Mouse (Mus musculus) embryonic fibroblast, embryonic 13.5 days (primary cell): ENCODE measurements around the gene Tubb5. TPM values are rescaled to one million over a fixed set of nuclear protein-coding genes. Genes with fewer than 3 reads are reported as not detected.
A peak's percentile ranks its signal among the peaks of the same experiment; 100 is the strongest.

Source experiments
- H3K27ac ChIP-seq: 2 replicates; pipeline ENCODE4 v1.5.1; 2012; ENCODE audit warnings: low read length, control low read depth, inconsistent platforms; ENCODE audit not compliant: insufficient read depth
- H3K4me1 ChIP-seq: 2 replicates; pipeline ENCODE4 v1.6.1; 2011; ENCODE audit warnings: low read length; ENCODE audit not compliant: control insufficient read depth, insufficient read depth
- H3K4me3 ChIP-seq: 2 replicates; pipeline ENCODE4 v1.5.1; 2011; ENCODE audit warnings: mild to moderate bottlenecking, control low read depth, low read length; ENCODE audit not compliant: insufficient read depth
- CTCF ChIP-seq: IDR thresholded peaks from 2 replicates; pipeline ENCODE4 v1.5.1; 2011; ENCODE audit warnings: mild to moderate bottlenecking, control low read depth, low read length, moderate library complexity, borderline replicate concordance; ENCODE audit not compliant: insufficient read depth
- POLR2A ChIP-seq: IDR thresholded peaks from 2 replicates; pipeline ENCODE4 v1.6.1; 2011; ENCODE audit warnings: low read depth, mild to moderate bottlenecking, control low read depth, low read length, moderate library complexity
- polyA plus RNA-seq: library from polyadenylated mRNA; stranded (reverse); fragments of >200 nt; gene quantifications from 2 replicates; pipeline ENCODE4 v1.2.4, GENCODE M21; 2011; ENCODE audit warnings: low read depth; ENCODE audit not compliant: missing spikeins, insufficient read length

Tubb5 gene
- polyA plus RNA-seq, 1 experiment: 947 TPM

DNA sequence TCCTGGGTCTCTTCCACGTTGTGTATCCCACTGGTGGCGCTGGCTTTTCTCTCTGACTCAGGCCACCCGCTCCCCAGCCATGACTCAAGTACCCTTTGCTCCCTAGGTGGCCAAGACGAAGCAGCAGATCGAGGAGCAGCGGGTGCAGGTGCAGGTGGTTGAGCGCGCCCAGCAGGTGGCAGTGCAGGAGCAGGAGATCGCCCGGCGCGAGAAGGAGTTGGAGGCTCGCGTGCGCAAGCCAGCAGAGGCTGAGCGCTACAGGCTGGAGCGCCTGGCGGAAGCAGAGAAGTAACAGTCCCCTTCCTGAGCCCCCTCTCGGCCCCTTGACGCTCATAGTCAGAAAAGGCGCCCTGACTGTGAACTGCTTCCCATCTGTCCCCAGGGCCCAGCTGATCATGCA, 8.4 kb downstream of the Tubb5 start:
- no peak overlapping the region for H3K27ac ChIP-seq
- H3K4me3 ChIP-seq: no peak overlapping the region
- no peaks in the 10 kb centered on the region; the same call in 1 of the 2 replicates for H3K4me1 ChIP-seq
- TF ChIP-seq POLR2A (no peak), CTCF (peak; percentile 92)

DNA sequence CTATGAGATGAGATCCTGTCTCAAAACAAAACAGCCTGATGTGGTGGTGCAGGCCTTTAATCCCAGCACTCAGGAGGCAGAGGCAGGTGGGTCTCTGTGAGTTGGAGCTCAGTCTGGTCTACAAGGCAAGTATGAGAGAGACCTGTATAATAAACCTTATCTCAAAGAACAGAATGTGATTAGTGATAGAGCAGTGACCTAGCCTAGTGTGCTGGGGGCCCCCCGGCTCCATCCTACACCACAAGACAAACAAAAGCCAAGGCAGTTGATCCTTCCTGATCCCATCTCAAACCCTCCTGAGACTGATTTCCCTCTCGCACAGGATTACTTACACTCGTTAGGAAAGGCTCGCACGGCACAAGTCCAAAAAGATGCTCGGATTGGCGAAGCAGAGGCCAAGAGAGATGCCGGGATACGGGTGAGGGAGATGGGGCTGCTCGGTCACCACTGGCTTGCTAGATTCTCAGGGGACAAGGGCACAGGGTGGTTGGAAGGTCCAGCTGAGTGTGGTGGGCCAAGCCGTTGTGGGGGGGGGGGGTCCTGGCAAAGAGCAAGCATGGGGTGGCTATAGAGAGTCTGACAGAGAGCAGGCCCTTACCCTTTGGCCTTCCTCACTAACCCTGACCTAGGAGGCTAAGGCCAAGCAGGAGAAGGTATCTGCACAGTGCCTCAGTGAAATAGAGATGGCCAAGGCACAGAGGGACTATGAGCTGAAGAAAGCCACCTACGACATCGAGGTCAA, 12.8 kb downstream of the Tubb5 start:
- Histone ChIP-seq H3K4me3 (no peak overlapping the region), H3K27ac (no peak overlapping the region), H3K4me1 (no peaks in the 10 kb centered on the region; the same call in 1 of the 2 replicates)
- TF ChIP-seq CTCF (no peak), POLR2A (no peak)

DNA sequence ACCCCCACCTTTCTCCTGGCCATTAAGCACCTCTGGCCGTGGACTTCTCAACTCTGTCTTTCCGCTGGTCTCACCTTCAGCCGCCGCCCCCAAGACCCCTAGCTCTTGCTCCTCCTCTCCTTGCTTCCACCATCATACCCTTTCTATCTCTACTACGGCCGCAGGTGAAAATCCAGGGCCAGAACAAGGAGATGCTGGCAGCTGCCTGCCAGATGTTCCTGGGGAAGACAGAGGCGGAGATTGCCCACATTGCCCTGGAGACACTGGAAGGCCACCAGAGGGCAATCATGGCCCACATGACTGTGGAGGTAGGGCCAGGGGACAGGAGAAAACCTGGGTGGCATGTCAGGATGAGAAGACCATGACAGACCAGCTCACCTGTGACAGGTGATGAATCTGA, 13.7 kb downstream of the Tubb5 start:
- no peak overlapping the region for H3K27ac ChIP-seq
- peaks cover 3% of the 10 kb centered on the region for H3K4me1 ChIP-seq
- H3K4me3 ChIP-seq: peak overlapping the region; percentile 90
- TF ChIP-seq POLR2A: no peak
- peak; percentile 41; the same call in 1 of the 2 replicates for TF ChIP-seq CTCF

DNA sequence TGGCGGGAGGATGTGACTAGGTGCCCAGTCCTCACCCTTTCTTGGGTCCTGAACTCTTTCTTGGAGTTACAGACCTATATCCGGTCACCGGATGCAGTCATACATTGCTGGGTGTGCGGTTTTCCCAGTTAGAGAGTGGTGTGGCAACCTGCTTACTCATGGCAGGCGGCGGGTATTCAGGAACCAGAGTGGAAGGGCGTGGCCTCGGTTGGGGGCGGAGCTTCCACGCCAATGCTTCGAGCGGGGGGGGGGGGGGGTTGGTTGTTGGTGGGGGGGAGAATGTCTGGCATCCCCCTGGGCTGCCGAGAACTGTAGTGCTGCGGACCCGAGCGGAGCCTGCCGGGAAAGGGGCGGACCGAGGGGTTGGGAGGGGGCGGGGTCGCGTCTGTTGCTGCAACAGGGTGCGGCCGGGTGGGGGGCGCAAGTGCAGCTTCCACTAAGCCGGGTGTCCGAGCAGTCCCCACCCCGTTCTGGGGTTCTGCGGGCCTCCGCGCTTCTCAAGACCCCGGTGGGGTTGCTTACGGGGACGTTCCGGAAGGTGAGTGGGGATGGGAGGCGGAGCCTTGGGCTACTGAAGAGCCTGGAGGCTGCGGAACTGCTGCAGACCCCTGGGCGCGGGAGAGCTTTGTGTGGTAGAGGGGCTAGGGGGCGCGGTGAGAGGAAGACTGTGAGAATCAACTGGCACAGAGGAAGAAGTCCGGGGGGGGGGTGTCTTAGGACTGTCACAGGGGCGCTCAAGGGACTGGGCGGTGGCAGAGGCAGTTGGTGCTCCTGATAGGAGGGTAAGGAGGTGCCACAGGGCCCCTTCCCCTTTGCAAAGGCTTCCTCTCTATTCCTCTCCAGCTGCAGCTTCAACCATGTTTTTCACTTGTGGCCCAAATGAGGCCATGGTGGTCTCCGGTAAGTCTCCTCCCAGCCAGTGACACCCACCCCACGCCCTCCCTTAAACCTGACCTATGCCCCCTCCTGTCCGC, 14.9 kb downstream of the Tubb5 start, which contains the start of gene Flot1:
Gene Flot1 (plus strand): TSS at position 267 of the 974 bp plus-strand sequence.
- peak within 1 kb of the TSS; percentile 90 for H3K4me3 ChIP-seq
- peak within 1 kb of the TSS; percentile 74 for H3K27ac ChIP-seq
- TF ChIP-seq POLR2A: peak; percentile 78
- no peak for TF ChIP-seq CTCF
- H3K4me1 ChIP-seq: peaks cover 4% of the 10 kb centered on the region

DNA sequence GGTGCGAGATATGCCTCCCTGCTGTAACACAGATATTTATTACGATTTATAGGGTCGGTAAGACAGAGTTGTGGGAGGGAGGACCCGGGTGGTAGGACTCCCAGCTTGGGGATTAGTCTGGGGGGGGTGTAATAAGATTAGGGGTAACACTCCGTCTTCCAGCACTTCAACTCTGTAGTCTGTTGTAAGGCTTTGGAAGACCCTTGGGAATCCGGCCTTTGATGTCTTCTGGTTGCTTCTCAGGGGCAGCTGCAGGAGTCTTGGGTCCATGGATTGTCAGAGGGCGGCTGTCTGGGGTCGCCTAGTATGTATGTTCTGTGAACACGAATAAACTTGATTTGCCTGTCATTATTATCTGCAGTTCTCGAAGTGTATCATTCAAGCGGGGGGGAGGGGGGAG, 15.5 kb downstream of the Tubb5 start:
- Histone ChIP-seq H3K4me1 (peaks cover 4% of the 10 kb centered on the region), H3K27ac (peak overlapping the region; percentile 51), H3K4me3 (peak overlapping the region; percentile 87)
- TF ChIP-seq CTCF: no peak
- no peak for TF ChIP-seq POLR2A

DNA sequence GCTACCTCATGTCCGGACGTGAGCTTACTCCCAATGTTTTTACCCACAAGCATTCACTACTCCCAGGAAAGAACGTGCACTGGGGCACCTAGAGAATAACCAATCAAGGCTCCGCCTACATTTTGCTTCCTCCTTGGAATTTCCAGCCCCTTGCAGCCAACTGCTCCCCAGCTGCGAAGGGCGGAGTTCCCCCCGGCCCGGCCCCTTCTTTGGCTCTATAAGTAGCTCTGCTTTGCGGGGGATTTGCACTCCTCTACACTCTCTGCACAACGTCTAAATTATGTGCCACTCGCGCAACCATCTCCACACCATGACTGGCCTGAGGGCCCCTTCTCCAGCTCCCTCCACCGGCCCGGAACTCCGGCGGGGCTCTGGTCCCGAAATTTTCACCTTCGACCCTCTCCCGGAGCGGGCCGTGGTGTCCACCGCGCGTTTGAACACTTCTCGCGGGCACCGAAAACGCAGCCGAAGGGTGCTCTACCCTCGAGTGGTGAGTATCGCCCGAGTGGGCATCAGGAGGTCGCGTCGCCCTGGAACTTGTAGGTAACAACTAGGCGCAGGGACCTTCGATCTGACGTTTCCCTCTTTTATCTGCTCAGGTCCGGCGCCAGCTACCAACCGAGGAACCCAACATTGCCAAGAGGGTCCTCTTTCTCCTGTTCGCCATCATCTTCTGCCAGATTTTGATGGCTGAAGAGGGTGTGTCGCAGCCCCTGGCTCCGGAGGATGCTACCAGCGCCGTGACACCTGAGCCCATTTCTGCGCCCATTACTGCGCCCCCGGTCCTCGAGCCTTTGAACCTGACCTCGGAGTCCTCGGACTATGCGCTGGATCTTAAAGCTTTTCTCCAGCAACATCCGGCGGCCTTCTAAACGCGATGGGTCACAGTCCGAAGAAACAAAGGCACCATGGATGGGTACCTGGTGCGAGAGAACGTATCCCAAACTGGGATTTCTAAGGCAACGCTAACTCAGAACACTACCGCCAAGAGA, 16.4 kb downstream of the Tubb5 start, which contains the start of gene Ier3:
Gene Ier3 (plus strand): TSS at position 246 of the 992 bp plus-strand sequence.
- Histone ChIP-seq H3K4me3 (peak within 1 kb of the TSS; percentile 87), H3K27ac (peak within 1 kb of the TSS; percentile 79), H3K4me1 (peaks cover 4% of the 10 kb centered on the region)
- TF ChIP-seq POLR2A: peak; percentile 99
- no peak for TF ChIP-seq CTCF

DNA sequence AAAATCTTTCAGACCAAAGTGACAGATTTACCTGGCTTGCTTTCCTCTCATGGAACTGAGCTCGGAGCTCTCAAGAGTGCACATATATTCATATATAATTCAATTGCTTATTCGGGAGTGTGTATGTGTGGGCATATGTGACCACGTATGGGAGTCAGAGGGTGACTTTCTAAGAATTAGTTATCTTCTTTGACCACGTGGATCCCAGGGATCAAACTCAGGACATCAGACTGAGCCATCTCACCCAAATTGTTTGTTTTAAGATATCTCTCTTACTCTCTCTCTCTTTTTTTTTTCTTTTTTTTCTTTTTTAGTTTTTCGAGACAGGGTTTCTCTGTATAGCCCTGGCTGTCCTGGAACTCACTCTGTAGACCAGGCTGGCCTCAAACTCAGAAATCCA, 18.0 kb downstream of the Tubb5 start:
- Histone ChIP-seq H3K4me3 (no peak overlapping the region), H3K27ac (no peak overlapping the region), H3K4me1 (peaks cover 4% of the 10 kb centered on the region)
- TF ChIP-seq CTCF: no peak
- TF ChIP-seq POLR2A: no peak

DNA sequence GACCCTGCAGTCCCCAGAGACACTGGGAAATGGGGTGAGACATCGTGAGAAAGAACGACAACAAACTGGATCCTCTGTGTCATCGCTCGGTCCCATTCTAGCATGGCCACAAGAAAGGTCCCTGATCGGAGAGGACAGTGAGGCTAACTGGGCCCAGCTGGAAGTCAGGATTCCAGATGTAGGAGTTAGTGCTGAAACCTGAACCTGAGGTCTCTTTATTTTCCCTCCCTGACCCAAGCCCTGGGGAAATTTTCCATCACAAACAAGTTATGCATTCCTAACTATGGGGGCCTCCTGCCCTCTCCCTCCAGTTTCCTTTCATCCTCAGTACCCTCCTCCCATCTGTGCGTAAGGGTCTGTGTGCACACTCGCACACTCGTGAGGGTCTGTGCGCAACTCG, 20.9 kb downstream of the Tubb5 start:
- Histone ChIP-seq H3K4me3 (no peak overlapping the region), H3K4me1 (peaks cover 25% of the 10 kb centered on the region), H3K27ac (no peak overlapping the region)
- no peak for TF ChIP-seq POLR2A
- TF ChIP-seq CTCF: no peak

DNA sequence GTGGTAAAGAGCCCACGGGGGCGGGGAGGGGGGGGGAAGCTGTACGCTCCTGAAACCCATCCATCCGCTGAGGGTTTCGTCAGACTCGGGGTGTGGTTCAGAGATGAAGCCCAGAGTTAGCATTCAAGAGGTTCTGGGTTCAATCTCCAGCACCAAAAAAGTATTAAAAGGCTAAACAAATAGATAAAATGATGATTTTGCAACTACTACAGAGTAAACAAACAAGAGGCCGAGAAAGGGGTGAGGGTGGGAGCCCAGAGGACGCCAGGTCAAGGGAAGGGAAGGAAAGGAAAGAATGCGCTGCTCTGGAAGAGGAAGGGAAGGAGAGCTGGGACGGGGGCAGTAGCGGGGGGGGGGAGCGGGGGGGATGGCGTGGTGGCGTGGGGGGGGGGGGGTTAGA, 21.4 kb downstream of the Tubb5 start:
- Histone ChIP-seq H3K27ac (no peak overlapping the region), H3K4me3 (no peak overlapping the region), H3K4me1 (peaks cover 26% of the 10 kb centered on the region)
- TF ChIP-seq CTCF (no peak), POLR2A (no peak)
